Mouse (Mus musculus): Measurements from ENCODE around the gene Cep41.

GRCm38 (mm10) chr6:30738464-30739006, 45.0 kb upstream of the Cep41 start:
- no peak for TF ChIP-seq POLR2A (IDR thresholded peaks at IDR 0.05; ENCODE audit: borderline replicate concordance, extremely low read depth, low read depth, low read length)
- no peak for TF ChIP-seq CTCF (IDR thresholded peaks at IDR 0.05; ENCODE audit: insufficient read depth, low read length)

All from lung, adult 2 months (tissue).